In genomic region chr6:71190501-71190900, GRCm38 (mm10) we compare ENCODE assay signal across 18 mouse cellular contexts. TPM values are rescaled to one million over a fixed set of nuclear protein-coding genes. Genes with fewer than 3 reads are reported as not detected.
"Had no signal": no experiment of that assay in that cellular context is flagged by ENCODE, and none has a peak within 500 bp of the region (broad histone marks: within the 10 kb centered on the region; RNA-seq: fewer than 3 reads in every experiment).

No protein-coding gene starts in this region.

- H3K27me3 ChIP-seq: neural tube, embryonic 13.5 days; neural tube, embryonic 15.5 days; stomach, embryonic 15.5 days had no signal

- H3K27ac ChIP-seq: neural tube, embryonic 13.5 days; neural tube, embryonic 15.5 days; stomach, embryonic 15.5 days; stomach, postnatal 0 days had no signal

- H3K36me3 ChIP-seq: neural tube, embryonic 13.5 days; neural tube, embryonic 15.5 days; stomach, embryonic 15.5 days had no signal

- H3K4me1 ChIP-seq: neural tube, embryonic 13.5 days; neural tube, embryonic 15.5 days; stomach, embryonic 15.5 days had no signal

- H3K4me3 ChIP-seq: neural tube, embryonic 13.5 days; neural tube, embryonic 15.5 days; stomach, embryonic 15.5 days had no signal

- H3K9ac ChIP-seq: neural tube, embryonic 13.5 days; neural tube, embryonic 15.5 days; stomach, embryonic 15.5 days had no signal

- DNase-seq: retina, postnatal 1 day; right cerebral cortex, adult 18-20 months; right cerebral cortex, postnatal 14 days; right cerebral cortex, postnatal 25 days; right cerebral cortex, postnatal 4 days; spleen, adult 18-20 months; thymus, adult 18-20 months; thymus, adult 2 months; thymus, postnatal 14 days; thymus, postnatal 25 days; thymus, postnatal 36 days; thymus, postnatal 4 days had no signal

RNA-seq across cellular contexts. Expression of gene Fabp1, which starts 9.1 kb away (rescaled TPM):
- total RNA-seq: neutrophil, adult 5-6 weeks had no signal
- polyA plus RNA-seq: neural tube, embryonic 14.5 days; neural tube, embryonic 15.5 days had no signal

RNA-seq across cellular contexts. Expression of gene Thnsl2, which starts 46.3 kb away (rescaled TPM):
- total RNA-seq: neutrophil, adult 5-6 weeks had no signal
